Mouse (Mus musculus) G1E (cell line): ENCODE results near the gene Polr2m. TPM values are rescaled to one million over a fixed set of nuclear protein-coding genes. Genes with fewer than 3 reads are reported as not detected.
"Not testable (repeated sequence)": the region's sequence is repeated elsewhere in the genome, so short reads cannot be mapped to it uniquely, and the experiment has no call there.

ENCODE experiments used
- ATAC-seq: 2 replicates; pipeline ENCODE4 v1.8.0; 2016; ENCODE audit warnings: mild to moderate bottlenecking; ENCODE audit not compliant: insufficient number of reproducible peaks, poor library complexity, low FRiP score, severe bottlenecking; ENCODE audit errors: extremely low read depth
- DNase-seq: peaks from one replicate; pipeline ENCODE4 v3.0.0; 2012; ENCODE audit warnings: low spot score
- H3K27me3 ChIP-seq: 2 replicates; pipeline ENCODE4 v1.6.1; 2012; ENCODE audit warnings: mild to moderate bottlenecking, low read length, inconsistent platforms; ENCODE audit not compliant: insufficient read depth
- H3K36me3 ChIP-seq: replicated peaks from 2 replicates; pipeline ENCODE3; 2012; ENCODE audit warnings: mild to moderate bottlenecking, inconsistent platforms
- H3K4me1 ChIP-seq: 2 replicates; pipeline ENCODE4 v1.6.1; 2012; ENCODE audit warnings: low read depth, low read length, inconsistent platforms, mixed read lengths; ENCODE audit not compliant: insufficient read depth
- H3K4me3 ChIP-seq: 2 replicates; pipeline ENCODE4 v1.5.1; 2012; ENCODE audit warnings: low read depth, mild to moderate bottlenecking, inconsistent platforms, low read length, moderate library complexity, mixed read lengths
- H3K9me3 ChIP-seq: replicated peaks from 2 replicates; pipeline ENCODE4 v1.6.1; 2012; ENCODE audit warnings: inconsistent platforms
- CTCF ChIP-seq: IDR thresholded peaks from 2 replicates; pipeline ENCODE4 v1.5.1; 2012; ENCODE audit warnings: low read depth, low read length, inconsistent platforms, mixed read lengths
- GATA1 ChIP-seq: IDR thresholded peaks from 2 replicates; pipeline ENCODE4 v1.6.1; 2012; ENCODE audit warnings: borderline replicate concordance, low read length, inconsistent platforms, mixed read lengths
- GATA2 ChIP-seq: IDR thresholded peaks from 2 replicates; pipeline ENCODE4 v1.6.1; 2012; ENCODE audit warnings: low read depth, low read length, inconsistent platforms, borderline replicate concordance
- POLR2AphosphoS5 ChIP-seq: IDR thresholded peaks from 2 replicates; pipeline ENCODE4 v1.6.1; 2012; ENCODE audit warnings: low read depth, low read length, inconsistent platforms; ENCODE audit not compliant: insufficient replicate concordance
- TAL1 ChIP-seq: conservative IDR thresholded peaks from 2 replicates; pipeline ENCODE4 v1.6.1; 2012; ENCODE audit warnings: low read depth, low read length, inconsistent platforms, mixed read lengths
- polyA plus RNA-seq: library from polyadenylated mRNA; stranded (reverse); fragments of >175 nt; gene quantifications from 2 replicates; pipeline ENCODE4 v1.2.3, GENCODE M21; 2012
- total RNA-seq, 2 experiments: library from RNA; stranded (forward) in 1 of 2; stranded (reverse) in 1 of 2; fragments of 200-1000 nt in 1 of 2; fragments of >200 nt in 1 of 2; fragmentation: Nextera tagmentation in 1 of 2; gene quantifications; 2 replicates each; pipeline ENCODE4 v1.2.3; 2014 to 2017

Gene Polr2m
- total and polyA plus RNA-seq, 3 experiments: 151 to 604 (median 207) TPM

DNA sequence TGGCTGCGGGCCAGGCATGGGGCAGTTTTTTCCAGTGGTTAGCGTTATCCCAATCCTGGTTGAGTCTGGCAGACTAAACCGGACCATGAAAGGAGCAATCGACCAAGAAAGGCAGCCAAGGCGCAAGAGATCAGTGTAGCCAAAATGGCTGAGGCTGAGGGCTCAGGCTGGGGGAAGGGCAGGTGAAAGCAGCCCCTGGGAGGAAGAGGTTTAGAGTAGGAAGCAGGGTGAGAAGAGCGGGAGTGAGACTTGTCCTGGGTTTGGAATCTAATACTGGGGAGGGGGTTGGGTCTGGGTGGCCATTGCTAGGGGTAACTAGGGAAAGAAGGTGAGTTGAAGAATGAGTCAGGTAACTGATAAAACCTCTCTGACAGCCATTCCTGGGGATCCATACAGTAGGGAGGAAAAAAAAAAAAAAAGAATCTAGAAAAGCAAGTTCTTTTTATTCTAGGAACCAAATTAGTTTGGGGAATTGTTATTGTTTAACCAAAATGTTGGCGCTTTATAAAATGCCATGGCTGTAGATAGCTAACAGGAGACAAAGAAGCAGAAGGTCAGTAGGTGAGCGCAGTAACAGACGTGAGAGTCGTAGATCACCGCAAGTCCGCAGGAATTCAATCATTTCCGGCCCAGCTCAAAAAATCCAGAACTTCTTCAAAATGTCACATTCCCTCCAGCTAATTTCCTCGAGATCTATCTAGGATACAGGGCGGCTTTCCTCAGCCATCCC is 6.7 kb upstream of the Polr2m start:
- Histone ChIP-seq H3K27me3 (peaks cover 39% of the 10 kb centered on the region), H3K4me1 (no peaks in the 10 kb centered on the region), H3K36me3 (no peaks in the 10 kb centered on the region), H3K9me3 (no peaks in the 10 kb centered on the region), H3K4me3 (no peak overlapping the region)
- DNase-seq (no peak), ATAC-seq (no peak)
- TF ChIP-seq GATA2 (no peak), GATA1 (no peak), CTCF (no peak), POLR2AphosphoS5 (no peak), TAL1 (no peak)

DNA sequence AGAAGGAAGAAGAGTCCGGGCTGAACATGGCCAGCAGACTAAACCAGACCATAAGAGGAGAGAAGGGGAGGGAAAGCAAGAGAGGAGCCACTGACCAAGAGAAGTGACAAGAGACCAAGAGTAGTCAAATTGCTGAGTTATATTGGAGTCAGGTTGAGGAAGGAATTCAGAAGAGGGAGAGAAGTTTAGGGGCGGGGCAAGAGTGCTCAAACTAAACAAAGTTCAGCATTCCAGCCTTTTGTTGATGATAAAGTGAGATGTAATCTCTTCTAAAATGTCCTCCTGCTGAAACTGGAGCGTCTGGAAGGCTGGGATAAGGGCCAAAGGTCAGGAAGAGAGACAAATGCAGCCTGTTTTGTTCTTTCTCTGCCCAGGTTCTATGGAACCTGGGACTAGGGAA is 4.3 kb upstream of the Polr2m start:
- no peaks in the 10 kb centered on the region for H3K9me3 ChIP-seq
- no peak for ATAC-seq

DNA sequence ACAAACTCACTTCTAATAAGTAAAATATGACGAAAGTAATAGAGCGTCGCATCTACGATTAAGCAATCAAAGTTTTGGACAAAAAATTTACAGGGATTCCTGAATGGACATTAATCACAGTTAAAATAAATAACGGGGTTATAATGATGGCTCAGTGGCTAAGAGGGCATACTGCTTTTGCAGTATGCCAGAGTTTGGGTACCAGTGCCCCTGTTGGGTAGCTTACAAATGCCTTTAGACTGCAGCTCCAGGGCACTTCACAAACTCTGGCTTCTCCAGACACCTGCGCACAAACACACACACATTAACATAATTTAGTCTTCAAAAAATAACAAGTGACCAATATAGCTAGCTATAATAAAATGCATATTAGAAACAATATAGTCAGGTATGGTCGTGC is 392 bp upstream of the Polr2m start:
- Histone ChIP-seq H3K4me1 (peaks cover 29% of the 10 kb centered on the region), H3K9me3 (no peaks in the 10 kb centered on the region), H3K36me3 (peaks cover 27% of the 10 kb centered on the region), H3K27me3 (peaks cover 12% of the 10 kb centered on the region; the same call in 1 of the 2 replicates), H3K4me3 (peak overlapping the region; percentile 85; the same call in 1 of the 2 replicates)
- ATAC-seq: no peak
- DNase-seq: no peak
- TF ChIP-seq POLR2AphosphoS5: no peak
- no peak for TF ChIP-seq CTCF
- no peak for TF ChIP-seq TAL1
- TF ChIP-seq GATA1: no peak
- TF ChIP-seq GATA2: no peak

More for the DNA sequence above, 4.3 kb upstream of the Polr2m start:
- Histone ChIP-seq H3K4me1 (peaks cover 5% of the 10 kb centered on the region), H3K27me3 (peaks cover 29% of the 10 kb centered on the region), H3K36me3 (no peaks in the 10 kb centered on the region), H3K4me3 (no peak overlapping the region)
- DNase-seq: no peak
- TF ChIP-seq GATA1 (no peak), POLR2AphosphoS5 (no peak), CTCF (no peak), GATA2 (no peak), TAL1 (no peak)

DNA sequence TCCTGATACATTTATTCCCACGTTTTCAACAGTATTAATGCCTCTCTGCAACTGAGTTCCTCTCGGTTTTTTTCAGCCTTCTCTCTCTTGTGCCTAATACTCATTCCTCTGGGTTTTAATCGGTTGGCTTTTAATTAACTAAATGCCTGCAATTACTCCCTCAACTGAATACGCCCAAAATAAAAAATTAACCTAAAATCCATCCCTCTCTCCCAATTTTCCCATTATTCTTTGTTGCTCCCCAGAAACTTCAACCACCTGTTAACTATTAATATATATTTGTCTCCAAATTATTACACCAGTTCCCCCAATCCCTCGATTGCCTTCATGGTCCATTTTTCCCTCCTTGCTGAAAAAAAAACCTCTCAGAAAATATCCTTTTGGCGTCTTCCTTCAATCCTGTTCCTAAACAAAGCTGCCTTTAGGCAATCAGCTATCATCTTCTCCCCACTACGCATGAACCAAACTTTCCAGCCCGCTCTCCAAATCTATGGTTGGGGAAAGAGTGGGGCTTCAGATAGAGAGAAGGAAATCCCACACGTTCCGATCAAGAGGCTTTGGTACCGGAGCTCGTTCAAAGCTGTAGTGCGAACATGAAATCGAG is 762 bp downstream of the Polr2m start:
- H3K4me1 ChIP-seq: peaks cover 41% of the 10 kb centered on the region
- TF ChIP-seq CTCF: no peak
- TF ChIP-seq POLR2AphosphoS5: no peak
- TF ChIP-seq GATA2: no peak
- no peak for TF ChIP-seq GATA1
- no peak for TF ChIP-seq TAL1
- H3K4me3 ChIP-seq: peak overlapping the region; percentile 85
- no peak for DNase-seq
- H3K36me3 ChIP-seq: peaks cover 38% of the 10 kb centered on the region
- peaks cover 6% of the 10 kb centered on the region; the same call in 1 of the 2 replicates for H3K27me3 ChIP-seq
- ATAC-seq: no peak
- no peaks in the 10 kb centered on the region for H3K9me3 ChIP-seq

DNA sequence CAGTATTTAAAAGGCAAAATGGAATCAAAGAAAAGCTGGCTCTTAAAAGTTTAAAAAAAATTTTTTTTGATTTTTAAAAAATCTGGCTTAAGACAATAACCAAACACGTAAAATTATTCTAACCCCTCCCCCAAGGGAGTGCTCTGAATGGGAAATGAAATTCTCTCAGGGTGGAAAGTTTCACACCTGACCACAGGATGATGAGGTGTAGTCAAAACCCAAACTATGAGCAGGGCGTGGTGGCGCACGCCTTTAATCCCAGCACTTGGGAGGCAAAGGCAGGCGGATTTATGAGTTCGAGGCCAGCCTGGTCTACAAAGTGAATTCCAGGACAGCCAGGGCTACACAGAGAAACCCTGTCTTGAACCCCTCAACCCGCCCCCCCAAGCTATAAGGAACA is 1.9 kb downstream of the Polr2m start:
- Histone ChIP-seq H3K4me3 (peak overlapping the region; percentile 20; the same call in 1 of the 2 replicates), H3K36me3 (peaks cover 49% of the 10 kb centered on the region), H3K4me1 (peaks cover 51% of the 10 kb centered on the region)
- H3K9me3 ChIP-seq, H3K27me3 ChIP-seq, ATAC-seq, DNase-seq: not testable (repeated sequence)

DNA sequence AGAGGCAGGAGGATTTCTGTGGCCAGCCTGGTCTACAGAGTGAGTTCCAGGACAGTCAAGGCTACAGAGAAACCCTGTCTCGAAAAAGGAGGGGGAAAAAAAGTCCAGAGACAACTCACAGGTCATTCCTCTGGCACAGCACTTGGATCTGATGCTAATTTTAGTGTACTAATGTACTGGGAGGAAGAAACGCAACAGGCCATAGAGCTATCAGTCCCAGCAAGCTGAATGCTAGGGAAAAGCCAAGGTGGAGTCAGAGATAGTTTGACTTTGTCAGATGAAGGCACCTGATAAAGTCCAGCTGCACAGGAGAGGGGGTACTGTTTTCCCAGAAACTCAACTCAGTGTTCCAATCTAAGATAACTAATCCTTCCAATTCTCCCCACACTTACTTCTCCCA is 5.4 kb downstream of the Polr2m start:
- Histone ChIP-seq H3K36me3 (peaks cover 81% of the 10 kb centered on the region), H3K4me1 (peaks cover 55% of the 10 kb centered on the region), H3K4me3 (no peak overlapping the region), H3K9me3 (no peaks in the 10 kb centered on the region), H3K27me3 (no peaks in the 10 kb centered on the region)
- DNase-seq: no peak
- TF ChIP-seq POLR2AphosphoS5: no peak
- peak; percentile 60; the same call in 1 of the 2 replicates for TF ChIP-seq TAL1
- peak; percentile 50; the same call in 1 of the 2 replicates for ATAC-seq
